Mouse (Mus musculus) forebrain, postnatal 0 days (tissue): ENCODE results near the gene Catsperg2. TPM values are rescaled to one million over a fixed set of nuclear protein-coding genes. Genes with fewer than 3 reads are reported as not detected.
"Not testable (repeated sequence)": the region's sequence is repeated elsewhere in the genome, so short reads cannot be mapped to it uniquely, and the experiment has no call there.

Experiments
- ATAC-seq: fragments of 200-750 bp; cut with Nextera tagmentation; 2 replicates; pipeline ENCODE4 v1.8.0; 2017; ENCODE audit warnings: mild to moderate bottlenecking, moderate library complexity
- DNase-seq: peaks from one replicate; pipeline ENCODE4 v3.0.0-alpha.2; 2015
- H3K27ac ChIP-seq: fragments of 300-500 bp; sonication (generic); 2 replicates; pipeline ENCODE4 v1.5.1; 2014; ENCODE audit warnings: low read depth, mild to moderate bottlenecking, antibody characterized with exemption, low read length, moderate library complexity, mixed read lengths
- H3K27me3 ChIP-seq: fragments of 300-500 bp; sonication (generic); 2 replicates; pipeline ENCODE4 v1.6.1; 2014; ENCODE audit warnings: mild to moderate bottlenecking, low read length, mixed read lengths; ENCODE audit not compliant: insufficient read depth
- H3K36me3 ChIP-seq: fragments of 300-500 bp; sonication (generic); 2 replicates; pipeline ENCODE4 v1.6.1; 2014; ENCODE audit warnings: mild to moderate bottlenecking, moderate library complexity; ENCODE audit not compliant: insufficient read depth
- H3K4me1 ChIP-seq: fragments of 300-500 bp; sonication (generic); 2 replicates; pipeline ENCODE4 v1.6.1; 2014; ENCODE audit warnings: antibody characterized with exemption; ENCODE audit not compliant: insufficient read depth
- H3K4me2 ChIP-seq: fragments of 300-500 bp; sonication (generic); 2 replicates; pipeline ENCODE4 v1.6.1; 2014; ENCODE audit warnings: low read depth, mild to moderate bottlenecking, moderate library complexity
- H3K4me3 ChIP-seq: fragments of 300-500 bp; sonication (generic); 2 replicates; pipeline ENCODE4 v1.5.1; 2014; ENCODE audit warnings: low read depth, low read length, mixed read lengths
- H3K9ac ChIP-seq: fragments of 300-500 bp; sonication (generic); 2 replicates; pipeline ENCODE4 v1.6.1; 2014; ENCODE audit warnings: mild to moderate bottlenecking
- H3K9me3 ChIP-seq: fragments of 300-500 bp; sonication (generic); 2 replicates; pipeline ENCODE4 v1.6.1; 2016; ENCODE audit warnings: low read length
- CTCF ChIP-seq: sonication (generic); IDR thresholded peaks from 2 replicates; pipeline ENCODE4 v1.5.1; 2016; ENCODE audit warnings: antibody characterized with exemption, control low read depth, low read depth
- WGBS: fragments of 180-500 bp; shearing (Covaris S2); extraction: QIAGEN DNeasy Blood & Tissue Kit; methylation state at CpG from one replicate; pipeline ENCODE4 v1.1.7; 2014; 5-methylcytosine and 5-hydroxymethylcytosine counted together
- polyA plus RNA-seq: library from polyadenylated mRNA; unstranded; fragments of >200 nt; fragmentation: Nextera tagmentation; extraction: Ambion mirVana; gene quantifications from 2 replicates; pipeline ENCODE4 v1.2.1, GENCODE M21; 2015
- total RNA-seq: library from RNA; depleted of rRNA; stranded (reverse); fragments of >200 nt; gene quantifications from 2 replicates; pipeline ENCODE4 v1.2.3, GENCODE M21; 2014

Catsperg2 gene
- total and polyA plus RNA-seq, 2 experiments from 2014 or later, result 0.10 to 0.52 TPM

DNA sequence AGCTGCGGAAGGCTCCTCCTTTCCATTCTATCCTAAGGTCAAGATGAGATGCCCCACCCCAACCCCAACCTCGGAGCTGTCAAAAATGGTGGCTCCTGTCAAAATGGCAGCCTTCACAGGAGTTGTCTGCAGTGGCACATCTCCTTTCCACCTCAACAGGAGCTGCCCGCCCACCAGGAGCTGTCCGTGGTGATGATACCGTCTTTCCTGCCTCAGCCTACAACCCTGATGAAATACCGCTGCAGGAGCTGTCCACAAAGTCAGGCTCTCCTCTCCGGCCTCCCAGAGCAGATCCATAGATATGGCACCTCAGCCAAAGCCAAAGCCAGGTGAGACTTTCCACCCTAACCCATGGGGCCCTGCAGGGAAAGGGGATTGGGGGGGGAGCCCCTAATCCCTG is 37.9 kb upstream of the Catsperg2 start:
- no peak for DNase-seq
- H3K4me2 ChIP-seq, result no peak overlapping the region
- no peak overlapping the region for H3K4me3 ChIP-seq
- H3K27me3 ChIP-seq, result no peaks in the 10 kb centered on the region
- H3K36me3 ChIP-seq, result no peaks in the 10 kb centered on the region
- H3K9me3 ChIP-seq, result no peaks in the 10 kb centered on the region
- 85% methylated on average over 7 of the region's 7 CpGs for WGBS
- H3K27ac ChIP-seq, result no peak overlapping the region
- ATAC-seq, result no peak
- no peak overlapping the region for H3K9ac ChIP-seq
- peaks cover 7% of the 10 kb centered on the region; the same call in 1 of the 2 replicates for H3K4me1 ChIP-seq
- TF ChIP-seq CTCF, result no peak

DNA sequence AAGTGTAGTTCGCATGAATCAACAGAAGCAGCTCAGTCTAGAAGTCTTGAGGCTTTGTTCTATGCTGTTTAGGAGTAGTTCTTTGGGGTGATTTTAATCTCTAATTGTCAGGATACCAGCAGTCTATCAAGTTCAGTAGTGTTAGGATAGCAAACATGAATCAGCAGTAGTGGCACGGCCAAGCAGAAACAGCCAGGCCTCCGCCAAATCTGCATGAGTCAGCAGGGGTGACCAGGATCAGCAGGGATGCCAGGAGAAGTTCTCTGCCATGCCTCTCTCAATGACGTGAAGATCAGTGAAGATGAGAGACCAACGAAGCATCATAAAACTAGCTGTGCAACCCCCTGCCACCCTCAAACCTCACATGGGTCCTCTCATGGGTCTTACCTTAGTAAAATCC is 33.6 kb upstream of the Catsperg2 start:
- no peaks in the 10 kb centered on the region for H3K36me3 ChIP-seq
- DNase-seq (no peak), ATAC-seq (no peak)
- no peak for TF ChIP-seq CTCF
- H3K27ac ChIP-seq, result no peak overlapping the region
- H3K4me3 ChIP-seq, result no peak overlapping the region
- no peak overlapping the region for H3K4me2 ChIP-seq
- H3K9me3 ChIP-seq, result no peaks in the 10 kb centered on the region
- WGBS, result 84% methylated on average over 5 of the region's 5 CpGs
- no peak overlapping the region for H3K9ac ChIP-seq
- no peaks in the 10 kb centered on the region for H3K27me3 ChIP-seq
- no peaks in the 10 kb centered on the region for H3K4me1 ChIP-seq

DNA sequence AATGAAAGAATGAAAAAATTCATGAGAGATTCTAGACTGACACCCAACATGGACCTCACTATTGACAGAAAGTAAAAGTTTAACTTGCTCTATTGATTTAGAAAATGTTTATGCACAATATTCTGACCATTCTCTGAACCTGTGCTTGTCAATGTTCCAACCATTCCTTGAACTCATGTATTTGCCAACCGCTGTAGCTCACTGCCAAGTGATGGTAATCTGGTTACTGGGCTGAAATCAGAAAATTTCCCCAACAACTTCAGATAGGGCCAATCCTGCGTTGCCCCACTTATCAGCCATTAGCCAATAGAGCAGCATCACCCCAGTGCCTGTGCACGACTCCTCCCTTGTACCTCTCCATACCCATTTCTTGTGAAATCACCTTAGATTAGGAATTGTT is 15.4 kb upstream of the Catsperg2 start:
- Histone ChIP-seq H3K9ac (no peak overlapping the region), H3K4me1 (no peaks in the 10 kb centered on the region), H3K4me3 (no peak overlapping the region), H3K27ac (no peak overlapping the region), H3K36me3 (no peaks in the 10 kb centered on the region), H3K27me3 (no peaks in the 10 kb centered on the region), H3K4me2 (no peak overlapping the region), H3K9me3 (no peaks in the 10 kb centered on the region)
- ATAC-seq (no peak), DNase-seq (no peak)
- TF ChIP-seq CTCF, result no peak
- 91% methylated on average over 3 of the region's 3 CpGs for WGBS

DNA sequence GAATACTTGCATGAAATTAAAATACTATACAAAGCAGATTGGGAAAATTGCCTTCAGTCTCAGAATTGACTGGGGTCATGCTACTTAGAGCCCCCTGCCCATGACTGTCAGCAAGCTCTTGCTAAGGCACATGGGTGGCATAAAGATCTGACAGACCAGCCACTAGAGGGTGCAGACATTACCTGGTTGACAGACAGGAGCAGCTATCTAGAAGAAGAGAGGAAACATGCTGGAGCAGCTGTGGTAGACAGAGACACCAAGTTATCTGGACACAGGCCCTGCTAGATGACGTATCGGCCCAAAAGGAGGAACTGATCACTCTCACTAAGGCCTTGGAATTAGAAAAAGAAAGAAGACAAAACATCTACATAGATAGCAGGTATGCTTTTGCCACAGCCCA is 1.2 kb upstream of the Catsperg2 start:
- no peaks in the 10 kb centered on the region for H3K9me3 ChIP-seq
- no peak for TF ChIP-seq CTCF
- WGBS, result 88% methylated on average over 2 of the region's 2 CpGs
- no peaks in the 10 kb centered on the region for H3K4me1 ChIP-seq
- H3K9ac ChIP-seq, result no peak overlapping the region
- DNase-seq (no peak), ATAC-seq (no peak)
- no peak overlapping the region for H3K27ac ChIP-seq
- no peaks in the 10 kb centered on the region for H3K27me3 ChIP-seq
- H3K4me3 ChIP-seq, result no peak overlapping the region
- no peak overlapping the region for H3K4me2 ChIP-seq
- no peaks in the 10 kb centered on the region for H3K36me3 ChIP-seq

DNA sequence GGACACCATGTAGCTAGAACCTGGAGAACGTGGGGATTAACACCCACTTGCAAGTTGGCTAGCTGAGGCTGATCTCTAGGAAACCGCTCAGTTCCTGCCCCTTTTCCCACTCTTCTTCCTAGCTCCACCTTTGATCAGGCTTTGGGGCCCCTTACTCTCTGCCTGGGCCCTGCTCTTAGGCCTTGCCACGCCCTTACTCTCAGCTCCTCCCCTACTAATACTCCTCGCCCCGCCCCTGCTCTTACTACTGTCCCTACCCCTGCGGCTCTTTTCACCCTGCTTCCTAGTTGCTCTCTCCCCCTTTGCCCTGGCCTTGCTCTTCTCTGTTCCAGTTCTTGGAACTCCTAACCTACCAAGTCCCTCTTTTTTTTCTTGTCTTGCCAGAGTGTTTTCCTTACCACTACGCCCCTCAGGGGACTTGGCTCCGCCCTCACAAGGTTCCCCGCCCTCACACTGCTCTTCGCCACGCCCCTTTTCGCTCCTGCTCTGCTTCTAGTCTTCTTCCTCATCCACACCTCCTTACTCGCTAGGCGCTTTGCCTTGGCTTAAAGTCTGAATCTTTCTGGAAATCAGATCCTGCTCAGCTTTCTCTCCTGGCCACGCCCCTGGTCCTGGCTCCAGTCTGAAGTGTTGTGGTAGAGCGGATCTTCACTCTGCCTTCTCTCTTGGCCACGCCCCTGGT is 1.2 kb downstream of the Catsperg2 start:
- 40% methylated on average over 16 of the region's 17 CpGs for WGBS
- not testable (repeated sequence) for H3K4me2 ChIP-seq, H3K4me1 ChIP-seq, H3K27ac ChIP-seq, ATAC-seq, H3K4me3 ChIP-seq, H3K36me3 ChIP-seq, H3K9ac ChIP-seq, H3K9me3 ChIP-seq, H3K27me3 ChIP-seq, DNase-seq

DNA sequence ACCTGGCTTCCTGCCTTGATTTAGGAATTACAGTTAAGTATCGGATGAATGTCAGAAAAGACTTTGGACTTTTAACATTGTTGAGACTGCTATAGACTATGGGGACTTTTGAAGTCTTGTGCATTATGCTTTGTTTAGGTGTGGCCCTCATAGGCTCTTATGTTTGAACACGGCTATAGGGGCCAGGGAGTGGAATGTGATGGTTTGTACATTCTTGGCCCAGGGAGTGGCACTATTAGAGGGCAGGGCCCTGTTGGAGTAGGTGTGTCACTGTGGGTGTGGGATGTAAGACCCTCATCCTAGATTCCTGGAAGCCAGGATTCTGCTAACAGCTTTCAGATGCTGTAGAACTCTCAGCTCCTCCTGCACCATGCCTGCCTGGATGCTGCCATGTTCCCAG is 17.9 kb downstream of the Catsperg2 start:
- DNase-seq, ATAC-seq: not testable (repeated sequence)

DNA sequence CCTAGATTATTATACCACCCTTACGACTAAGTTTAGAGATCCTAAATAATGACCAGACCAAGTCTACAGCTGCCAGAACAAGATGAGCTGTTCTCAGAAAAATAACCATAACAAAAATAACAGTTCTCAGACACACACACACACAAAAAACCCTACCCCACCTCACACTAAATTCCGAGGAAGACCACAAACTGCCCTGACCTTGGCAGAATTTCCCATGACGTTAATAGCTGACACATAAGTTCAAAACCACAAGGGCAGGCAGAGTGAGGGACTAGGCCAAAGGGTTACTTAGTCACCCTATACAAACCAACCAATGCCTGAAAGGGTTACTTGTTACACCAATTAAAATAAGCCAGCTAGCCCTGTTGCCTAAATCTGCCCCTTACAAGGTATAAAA is 31.6 kb downstream of the Catsperg2 start:
- not testable (repeated sequence) for H3K27ac ChIP-seq, H3K9me3 ChIP-seq, H3K4me3 ChIP-seq, H3K27me3 ChIP-seq, H3K4me2 ChIP-seq, H3K9ac ChIP-seq, DNase-seq, H3K4me1 ChIP-seq, H3K36me3 ChIP-seq, ATAC-seq
- 91% methylated on average over 3 of the region's 3 CpGs for WGBS

More for the DNA sequence above, 17.9 kb downstream of the Catsperg2 start:
- not testable (repeated sequence) for H3K9ac ChIP-seq, H3K27me3 ChIP-seq, H3K36me3 ChIP-seq, H3K27ac ChIP-seq, H3K4me1 ChIP-seq, H3K4me3 ChIP-seq, H3K9me3 ChIP-seq, H3K4me2 ChIP-seq
- WGBS, result 90% methylated on average over 2 of the region's 2 CpGs
